Mouse (Mus musculus) adrenal gland, adult 10 weeks (tissue): ENCODE measurements around the gene Kif27. TPM values are rescaled to one million over a fixed set of nuclear protein-coding genes. Genes with fewer than 3 reads are reported as not detected.

Experiments
- polyA plus RNA-seq: library from polyadenylated mRNA; stranded (reverse); fragments of 350-450 nt; fragmentation: Illumina TruSeq; extraction: RNeasy Lipid Tissue Mini Kit (QIAGEN cat#74804); gene quantifications from one replicate; pipeline ENCODE4 v1.2.3, GENCODE M21; 2014; ENCODE audit warnings: low read depth, low replicate concordance

The Kif27 gene
- 1.7 TPM for polyA plus RNA-seq

DNA sequence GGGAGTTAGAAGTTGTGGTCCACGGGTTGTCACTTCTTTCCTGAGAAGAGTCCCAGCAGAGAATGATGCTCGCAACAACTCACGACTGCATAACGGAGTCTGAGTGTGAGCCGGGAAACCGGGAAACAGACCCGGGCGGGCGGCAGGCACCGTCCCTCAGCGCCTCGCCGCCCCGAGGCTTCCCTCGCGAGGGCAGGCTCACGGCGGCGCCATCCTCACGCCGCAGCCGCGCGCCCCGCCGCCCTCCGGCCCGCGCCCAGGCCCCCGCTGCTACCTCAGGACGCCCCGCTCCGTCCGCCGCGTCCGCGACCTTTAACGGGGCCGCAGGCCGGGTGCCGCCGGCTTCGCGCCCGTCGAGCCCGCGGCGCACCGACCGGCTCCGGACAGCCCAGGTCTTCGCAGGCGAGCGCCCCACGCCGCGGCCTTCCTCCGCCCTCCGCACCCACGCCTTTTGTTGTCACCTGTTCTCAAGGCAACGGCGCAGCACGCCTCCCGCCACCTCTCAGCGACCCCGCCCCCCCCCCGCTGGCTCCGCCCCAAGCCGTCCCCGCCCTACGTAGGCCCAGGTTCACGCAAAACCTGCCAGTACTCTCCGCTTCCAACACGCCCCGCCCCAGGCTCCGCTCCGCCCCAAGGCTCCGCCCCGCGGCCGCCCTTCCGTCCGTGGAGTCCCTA is at the start of gene Kif27:
Gene Kif27 (minus strand): TSS at position 494 of the 675 bp plus-strand sequence.

DNA sequence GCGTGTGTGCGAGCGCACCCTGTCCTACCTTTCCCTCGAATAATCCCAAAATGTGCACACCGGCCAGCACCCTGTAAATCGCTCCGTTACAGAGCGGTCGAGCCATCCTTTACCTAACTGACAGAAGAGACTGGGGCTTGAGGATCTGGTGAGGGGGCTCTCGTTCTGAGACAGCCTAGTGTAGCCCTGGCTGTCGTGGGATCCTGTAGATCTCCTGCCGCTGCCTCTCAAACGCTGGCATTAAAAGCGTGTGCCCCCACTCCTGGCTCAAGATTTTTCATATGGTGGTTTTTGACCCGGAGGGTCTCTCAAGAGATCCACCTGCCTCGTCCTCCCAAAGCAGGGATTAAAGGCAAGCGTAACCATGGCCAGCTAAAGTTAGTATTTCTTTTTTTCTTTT is 44.3 kb upstream of the Kif27 start, which contains the start of gene Hnrnpk:
Gene Hnrnpk (minus strand): TSS at position 101 of the 400 bp plus-strand sequence.

DNA sequence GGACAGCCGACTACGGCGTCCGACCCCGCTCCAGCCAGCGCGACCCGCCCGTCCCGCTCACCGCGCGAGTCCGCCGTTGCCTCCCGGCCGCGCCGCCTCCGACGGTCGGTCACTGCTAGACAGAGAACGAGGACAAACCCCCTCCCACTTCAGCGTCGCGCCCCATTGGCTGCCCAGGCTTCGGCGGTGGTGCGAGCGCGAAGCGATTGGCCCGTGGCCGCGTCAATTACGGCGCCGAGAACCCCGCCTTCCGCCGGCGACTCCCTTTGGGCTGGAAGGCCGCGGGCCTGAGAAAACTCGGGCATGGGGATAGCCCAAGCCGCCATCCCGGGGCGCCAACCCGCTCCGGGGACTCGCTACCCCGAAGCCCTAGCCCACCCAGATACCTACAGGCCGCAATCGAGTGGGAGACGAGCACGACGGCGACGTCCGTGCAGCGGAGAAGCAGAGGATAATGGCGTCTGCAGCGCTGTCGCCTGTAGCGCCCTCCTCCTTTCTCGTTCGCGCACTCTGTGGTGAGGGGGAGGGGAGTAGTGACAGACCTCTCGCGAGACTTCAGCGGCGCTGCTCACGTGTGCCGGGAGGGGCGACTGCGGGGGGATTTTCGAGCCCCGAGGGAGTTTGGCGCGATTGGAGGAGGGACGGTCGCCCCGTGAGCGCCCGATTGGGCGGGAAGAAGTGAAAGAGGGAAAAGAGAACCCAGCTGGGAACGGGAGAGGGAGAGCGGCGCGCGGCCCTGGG is 43.3 kb upstream of the Kif27 start, which contains the start of gene Rmi1:
Gene Rmi1 (plus strand): TSS at position 246 of the 741 bp plus-strand sequence.

DNA sequence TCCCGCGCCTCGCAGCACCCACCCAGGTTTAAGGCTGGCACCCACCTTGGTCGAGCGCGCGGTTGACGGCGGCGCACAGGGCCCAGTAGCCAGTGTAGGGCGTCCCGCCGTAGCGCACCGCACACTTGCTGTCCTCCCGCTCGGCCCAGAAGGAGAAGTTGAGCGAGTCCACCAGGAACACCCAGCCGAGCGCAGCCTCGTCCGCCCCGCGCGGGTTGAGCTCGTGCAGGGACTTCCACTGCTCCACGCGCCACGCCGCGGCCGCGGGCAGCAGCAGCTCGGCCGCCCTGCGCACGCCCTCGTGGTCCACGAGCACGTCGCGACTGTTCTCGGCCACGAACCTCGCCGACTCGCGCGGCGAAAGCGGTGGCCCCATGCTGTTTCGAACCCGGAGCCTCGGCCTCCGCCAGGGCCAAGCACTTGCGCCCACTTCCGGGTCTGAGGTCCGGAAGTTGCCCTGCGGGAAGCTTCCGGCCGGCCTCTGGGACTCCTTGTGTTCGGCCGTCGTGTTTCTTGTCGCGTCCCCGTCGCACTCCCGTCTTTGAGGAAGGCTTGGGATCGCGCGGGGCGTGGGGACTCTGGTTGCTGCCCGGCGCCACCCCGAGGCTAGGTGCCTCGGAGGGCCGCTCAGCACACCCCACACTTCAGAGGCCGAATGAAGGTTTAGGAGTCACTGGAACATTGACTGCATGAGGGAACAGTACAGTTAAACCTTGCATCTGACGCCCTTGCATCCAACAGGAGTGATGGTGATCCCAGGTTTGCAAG is 26.0 kb upstream of the Kif27 start, which contains the start of gene 2210016F16Rik:
Gene 2210016F16Rik (minus strand): TSS at position 447 of the 768 bp plus-strand sequence.

DNA sequence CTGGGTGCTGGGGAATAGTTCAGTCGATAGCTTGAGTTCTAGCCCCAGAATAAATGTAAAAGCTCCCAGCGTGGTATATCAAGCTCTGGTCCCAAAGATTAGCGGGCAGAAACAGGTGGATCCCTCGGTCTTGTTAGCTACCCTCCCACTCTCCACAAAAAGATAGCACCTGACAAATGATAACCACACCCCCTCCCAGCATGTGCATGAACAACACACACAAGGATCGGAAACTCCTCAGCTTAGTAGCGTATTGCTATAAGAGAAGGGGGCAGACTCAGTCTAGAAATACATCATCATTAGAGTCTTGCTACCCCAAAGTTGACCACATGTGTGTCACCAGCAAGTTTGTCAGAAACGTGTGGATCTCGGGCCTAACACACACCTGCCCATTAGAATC is 83.3 kb downstream of the Kif27 start, which contains the start of gene Gkap1:
Gene Gkap1 (minus strand): TSS at position 101 of the 400 bp plus-strand sequence.

Other genes with a start within 250 kb of the Kif27 start
- 1.2 TPM for gene Klhl3, start 245.5 kb downstream of the Kif27 start, polyA plus RNA-seq
- 131 TPM for gene Hnrnpa0, start 230.6 kb downstream of the Kif27 start, polyA plus RNA-seq
- 10.3 TPM for gene Idnk, start 201.5 kb downstream of the Kif27 start, polyA plus RNA-seq
- 234 TPM for gene Ubqln1, start 143.5 kb downstream of the Kif27 start, polyA plus RNA-seq
- 115 TPM for gene Gkap1, start 83.4 kb downstream of the Kif27 start, polyA plus RNA-seq
- 17.8 TPM for gene 2210016F16Rik, start 26.1 kb upstream of the Kif27 start, polyA plus RNA-seq
- 79.4 TPM for gene Rmi1, start 43.1 kb upstream of the Kif27 start, polyA plus RNA-seq
- 2,139 TPM for gene Hnrnpk, start 44.2 kb upstream of the Kif27 start, polyA plus RNA-seq